Comparison of ENCODE assay signal across 8 mouse cellular contexts in the genomic region with DNA sequence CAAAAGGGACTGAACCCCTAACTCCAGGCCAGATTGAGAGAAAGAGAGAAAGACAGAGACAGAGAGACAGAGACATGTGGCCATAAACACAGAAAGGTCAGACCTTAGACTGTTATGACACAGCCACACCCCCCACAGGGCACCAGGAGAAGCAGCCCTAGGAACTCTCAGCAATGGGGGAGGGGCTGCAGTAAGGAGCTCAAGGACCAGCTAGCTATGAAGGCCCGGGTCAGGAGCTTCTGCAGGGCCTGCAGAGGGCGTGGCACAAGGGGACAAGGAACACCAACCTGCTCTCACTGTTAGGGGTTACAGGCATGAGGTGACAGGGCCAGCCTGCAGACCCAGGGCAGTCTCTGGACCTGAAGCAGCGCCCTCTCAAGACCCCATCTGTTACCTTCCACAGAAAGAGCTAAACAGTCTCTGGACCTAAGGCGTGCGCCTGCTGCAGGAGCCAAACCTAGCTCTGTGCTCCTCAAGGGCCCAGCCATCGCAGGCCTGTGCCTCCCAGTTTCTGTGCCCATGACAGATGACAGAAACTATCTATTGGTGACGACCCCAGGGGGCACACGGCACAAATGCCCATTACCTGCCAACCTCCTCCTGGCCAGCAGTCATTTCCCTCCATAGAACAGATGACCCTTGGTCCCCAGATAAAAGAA. TPM values are rescaled to one million over a fixed set of nuclear protein-coding genes. Genes with fewer than 3 reads are reported as not detected.
DNase-seq lines count a peak whose midpoint lies in the region; ATAC-seq and TF ChIP-seq lines count a peak whose summit lies in the region.

No protein-coding gene starts in this region.

- no peak overlapping the region for H3K27ac ChIP-seq in kidney, postnatal 0 days
- peak overlapping the region; percentile 85 for H3K27ac ChIP-seq in embryonic facial prominence, embryonic 13.5 days
- peak overlapping the region; percentile 86 for H3K27ac ChIP-seq in intestine, embryonic 15.5 days
- peak overlapping the region; percentile 82 for H3K27ac ChIP-seq in neural tube, embryonic 11.5 days (ENCODE audit: low read depth, low read length)

- H3K9ac ChIP-seq in kidney, postnatal 0 days (ENCODE audit: low read depth, low read length): no peak overlapping the region
- H3K9ac ChIP-seq in embryonic facial prominence, embryonic 13.5 days: peak overlapping the region; percentile 52; the same call in 1 of the 2 replicates
- H3K9ac ChIP-seq in intestine, embryonic 15.5 days: no peak overlapping the region
- no peak overlapping the region; the same call in 1 of the 2 replicates for H3K9ac ChIP-seq in neural tube, embryonic 11.5 days (ENCODE audit: low read length)

- 0 out of 2 replicates have a peak, but pooled peaks have one; percentile 5 for TF ChIP-seq CTCF in kidney, postnatal 0 days (IDR thresholded peaks at IDR 0.05; ENCODE audit: low read depth)

- H3K4me3 ChIP-seq in kidney, postnatal 0 days (replicated peaks; ENCODE audit: low read depth, low read length): no peak overlapping the region
- H3K4me3 ChIP-seq in embryonic facial prominence, embryonic 13.5 days: no peak overlapping the region
- no peak overlapping the region for H3K4me3 ChIP-seq in intestine, embryonic 15.5 days (replicated peaks)
- H3K4me3 ChIP-seq in neural tube, embryonic 11.5 days (ENCODE audit: low read depth, low read length): no peak overlapping the region

- H3K4me1 ChIP-seq in kidney, postnatal 0 days (replicated peaks; ENCODE audit: insufficient read depth, low read length): peaks cover 59% of the 10 kb centered on the region
- H3K4me1 ChIP-seq in embryonic facial prominence, embryonic 13.5 days: peaks cover 92% of the 10 kb centered on the region
- H3K4me1 ChIP-seq in intestine, embryonic 15.5 days (replicated peaks): peaks cover 77% of the 10 kb centered on the region
- peaks cover 82% of the 10 kb centered on the region for H3K4me1 ChIP-seq in neural tube, embryonic 11.5 days (ENCODE audit: control insufficient read depth, insufficient read depth, low read length)

- 0 out of 2 replicates have a peak overlapping the region, but pooled peaks have one; percentile 10 for H3K4me2 ChIP-seq in kidney, postnatal 0 days (ENCODE audit: low read length)
- H3K4me2 ChIP-seq in embryonic facial prominence, embryonic 13.5 days: peak overlapping the region; percentile 55
- H3K4me2 ChIP-seq in intestine, embryonic 15.5 days (replicated peaks): peak overlapping the region; percentile 57; the same call in 1 of the 2 replicates
- H3K4me2 ChIP-seq in neural tube, embryonic 11.5 days (ENCODE audit: low read depth): peak overlapping the region; percentile 6; the same call in 1 of the 2 replicates

- no peak for ATAC-seq in kidney, postnatal 0 days (replicated peaks; ENCODE audit: low FRiP score, low read depth)
- no peak for ATAC-seq in embryonic facial prominence, embryonic 13.5 days (ENCODE audit: insufficient number of reproducible peaks, insufficient read depth, low FRiP score, low TSS enrichment, low read depth)
- ATAC-seq in intestine, embryonic 15.5 days: peak; percentile 30
- ATAC-seq in neural tube, embryonic 11.5 days (ENCODE audit: insufficient read depth, low FRiP score, low TSS enrichment): no peak

- no peaks in the 10 kb centered on the region for H3K27me3 ChIP-seq in kidney, postnatal 0 days (ENCODE audit: insufficient read depth, low read length)
- no peaks in the 10 kb centered on the region for H3K27me3 ChIP-seq in embryonic facial prominence, embryonic 13.5 days
- no peaks in the 10 kb centered on the region for H3K27me3 ChIP-seq in intestine, embryonic 15.5 days (replicated peaks)
- no peaks in the 10 kb centered on the region for H3K27me3 ChIP-seq in neural tube, embryonic 11.5 days (ENCODE audit: control insufficient read depth, insufficient read depth, low read length)

- DNase-seq in kidney, postnatal 0 days (ENCODE audit: low spot score): no peak
- no peak for DNase-seq in kidney, postnatal 14 days
- no peak for DNase-seq in neural tube, embryonic 11.5 days (ENCODE audit: low spot score)
- no peak for DNase-seq in cerebellum, adult 8-10 months
- no peak for DNase-seq in MN1 (ENCODE audit: low spot score)
- no peak for DNase-seq in spleen, postnatal 14 days (ENCODE audit: low spot score in 2 of 2)

- H3K9me3 ChIP-seq in kidney, postnatal 0 days (replicated peaks; ENCODE audit: low read length): no peaks in the 10 kb centered on the region
- H3K9me3 ChIP-seq in embryonic facial prominence, embryonic 13.5 days: no peaks in the 10 kb centered on the region
- no peaks in the 10 kb centered on the region for H3K9me3 ChIP-seq in intestine, embryonic 15.5 days
- H3K9me3 ChIP-seq in neural tube, embryonic 11.5 days (ENCODE audit: control insufficient read depth, low read length): no peaks in the 10 kb centered on the region

- H3K36me3 ChIP-seq in kidney, postnatal 0 days (ENCODE audit: insufficient read depth, low read length): no peaks in the 10 kb centered on the region
- H3K36me3 ChIP-seq in embryonic facial prominence, embryonic 13.5 days: peaks cover 10% of the 10 kb centered on the region; the same call in 1 of the 2 replicates
- H3K36me3 ChIP-seq in intestine, embryonic 15.5 days: no peaks in the 10 kb centered on the region
- no peaks in the 10 kb centered on the region for H3K36me3 ChIP-seq in neural tube, embryonic 11.5 days (ENCODE audit: control insufficient read depth, insufficient read depth, low read length)

- WGBS in kidney, postnatal 0 days: 52% methylated on average over 8 of the region's 8 CpGs
- 58% methylated on average over 8 of the region's 8 CpGs for WGBS in embryonic facial prominence, embryonic 13.5 days
- WGBS in intestine, embryonic 15.5 days: 54% methylated on average over 8 of the region's 8 CpGs
- 34% methylated on average over 8 of the region's 8 CpGs for WGBS in neural tube, embryonic 11.5 days

RNA-seq across cellular contexts. Expression of a gene that starts 21.5 kb away (rescaled TPM):
- 14.6 and 15.5 TPM in 2 replicates for polyA plus RNA-seq in kidney, postnatal 0 days (2015; fragmentation: Nextera tagmentation; extraction: Ambion mirVana)
- 35.1 and 36.2 TPM in 2 replicates for polyA plus RNA-seq in embryonic facial prominence, embryonic 13.5 days (2015; fragmentation: Nextera tagmentation; extraction: Ambion mirVana)
- 19.9 and 20.0 TPM in 2 replicates for polyA plus RNA-seq in intestine, embryonic 15.5 days (2015; fragmentation: Nextera tagmentation; extraction: Ambion mirVana)
- 23.6 and 24.3 TPM in 2 replicates for polyA plus RNA-seq in neural tube, embryonic 11.5 days (2014; fragmentation: Nextera tagmentation; extraction: Ambion mirVana)

Comparison
In these comparisons a context has a peak if more than half of its experiments do, and no peak if none do; other contexts are left out.
1. H3K4me2 ChIP-seq: peak in every context shown above with its lines; median percentile 57 in intestine, embryonic 15.5 days; 55 in embryonic facial prominence, embryonic 13.5 days; 10 in kidney, postnatal 0 days; 6 in neural tube, embryonic 11.5 days.